Mouse (Mus musculus) lung, adult 2 months (tissue): ENCODE results near the gene Gm49393. TPM values are rescaled to one million over a fixed set of nuclear protein-coding genes. Genes with fewer than 3 reads are reported as not detected.
"Not testable (repeated sequence)": the region's sequence is repeated elsewhere in the genome, so short reads cannot be mapped to it uniquely, and the experiment has no call there.

Source experiments
- DNase-seq: peaks from one replicate; pipeline ENCODE4 v3.0.0; 2022
- H3K4me1 ChIP-seq: fragments of 200-500 bp; 2 replicates; pipeline ENCODE4 v1.6.1; 2011; ENCODE audit warnings: low read length; ENCODE audit not compliant: control insufficient read depth, insufficient read depth
- H3K4me3 ChIP-seq: fragments of 200-500 bp; replicated peaks from 2 replicates; pipeline ENCODE3; 2011; ENCODE audit warnings: low read depth, mild to moderate bottlenecking, control low read depth, low read length; ENCODE audit errors: extremely low read depth
- CTCF ChIP-seq: fragments of 200-500 bp; IDR thresholded peaks from 2 replicates; pipeline ENCODE4 v1.5.1; 2011; ENCODE audit warnings: mild to moderate bottlenecking, low read length, control low read depth; ENCODE audit not compliant: insufficient read depth
- POLR2A ChIP-seq: fragments of 200-500 bp; IDR thresholded peaks from 2 replicates; pipeline ENCODE4 v1.6.1; 2011; ENCODE audit warnings: low read depth, mild to moderate bottlenecking, control low read depth, low read length, borderline replicate concordance; ENCODE audit errors: extremely low read depth
- WGBS: fragments of 180-500 bp; shearing (Covaris S2); methylation state at CpG from one replicate; pipeline ENCODE4 v1.1.7; 2018; 5-methylcytosine and 5-hydroxymethylcytosine counted together
- polyA plus RNA-seq: library from polyadenylated mRNA; depleted of rRNA; stranded (reverse); fragments of >200 nt; gene quantifications from 2 replicates; pipeline ENCODE4 v1.2.3, GENCODE M21; 2012; rRNA removed

Gene Gm49393
- not detected in 2 replicates for polyA plus RNA-seq

- DNase-seq, H3K4me1 ChIP-seq: not testable (repeated sequence)
- 49% methylated on average over 2 of the region's 2 CpGs for WGBS
- peak within 1 kb of the TSS; percentile 67 for H3K4me3 ChIP-seq
These were observed at the start of gene Gm49393 for GRCm38 (mm10) chr13:60935490-60935889. Gm49393 (minus strand) TSS chr13:60935590.

GRCm38 (mm10) chr13:60972319-60972718 is 36.9 kb upstream of the Gm49393 start:
- 71% methylated on average over 4 of the region's 4 CpGs for WGBS
- not testable (repeated sequence) for H3K4me3 ChIP-seq, H3K4me1 ChIP-seq, DNase-seq

- WGBS, result 21% methylated on average over 5 of the region's 5 CpGs
- H3K4me3 ChIP-seq, H3K4me1 ChIP-seq: not testable (repeated sequence)
- peak; percentile 5 for DNase-seq
These were observed 28.6 kb upstream of the Gm49393 start for GRCm38 (mm10) chr13:60963985-60964384.

GRCm38 (mm10) chr13:60961706-60962105 is 26.3 kb upstream of the Gm49393 start:
- Histone ChIP-seq H3K4me1 (no peaks in the 10 kb centered on the region), H3K4me3 (no peak overlapping the region)
- TF ChIP-seq CTCF (no peak), POLR2A (no peak)
- WGBS, result 64% methylated on average over 5 of the region's 5 CpGs
- DNase-seq, result no peak

- 80% methylated on average over 3 of the region's 3 CpGs for WGBS
- H3K4me3 ChIP-seq, H3K4me1 ChIP-seq, DNase-seq: not testable (repeated sequence)
These were observed 6.5 kb upstream of the Gm49393 start, which contains the start of gene Tpbpa for GRCm38 (mm10) chr13:60941884-60942283. Tpbpa (minus strand) TSS chr13:60941984.

- TF ChIP-seq POLR2A (peak; percentile 67; the same call in 1 of the 2 replicates), CTCF (no peak)
- peak within 1 kb of the TSS; percentile 67 for H3K4me3 ChIP-seq
- no peaks in the 10 kb centered on the region; the same call in 1 of the 2 replicates for H3K4me1 ChIP-seq
- WGBS, result 23% methylated on average over 5 of the region's 5 CpGs
- peak; percentile 19 for DNase-seq
These were observed 1.1 kb upstream of the Gm49393 start, which contains the start of the genes Gm49391 and Ctla2a for GRCm38 (mm10) chr13:60936500-60936901. Gm49391 (minus strand) TSS chr13:60936571. Ctla2a (minus strand) TSS chr13:60936625.

GRCm38 (mm10) chr13:60904780-60905179 is 30.6 kb downstream of the Gm49393 start, which contains the start of gene Tpbpb:
Tpbpb (minus strand) TSS chr13:60904880.
- 85% methylated on average over 2 of the region's 2 CpGs for WGBS
- not testable (repeated sequence) for H3K4me3 ChIP-seq, DNase-seq, H3K4me1 ChIP-seq

- no peak within 1 kb of the TSS for H3K4me3 ChIP-seq
- WGBS, result 23% methylated on average over 3 of the region's 3 CpGs
- peaks cover 3% of the 10 kb centered on the region for H3K4me1 ChIP-seq
- TF ChIP-seq CTCF, result no peak
- peak; percentile 58; the same call in 1 of the 2 replicates for TF ChIP-seq POLR2A
- peak; percentile 33 for DNase-seq
These were observed 38.1 kb downstream of the Gm49393 start, which contains the start of gene Ctla2b for GRCm38 (mm10) chr13:60897328-60897727. Ctla2b (minus strand) TSS chr13:60897447.

- 81% methylated on average over 8 of the region's 8 CpGs for WGBS
- not testable (repeated sequence) for H3K4me1 ChIP-seq, DNase-seq, H3K4me3 ChIP-seq
These were observed 38.6 kb downstream of the Gm49393 start, which contains the start of gene Gm49392 for GRCm38 (mm10) chr13:60896794-60897193. Gm49392 (minus strand) TSS chr13:60896894.

- Histone ChIP-seq H3K4me1 (peaks cover 3% of the 10 kb centered on the region), H3K4me3 (no peak overlapping the region)
- TF ChIP-seq POLR2A (no peak), CTCF (no peak)
- no peak for DNase-seq
These were observed 39.8 kb downstream of the Gm49393 start for GRCm38 (mm10) chr13:60895406-60896160.

- DNase-seq, result no peak
- no peak overlapping the region for H3K4me3 ChIP-seq
- TF ChIP-seq CTCF (no peak), POLR2A (no peak)
- H3K4me1 ChIP-seq, result no peaks in the 10 kb centered on the region
- 79% methylated on average over 1 of the region's 1 CpGs for whole genome bisulfite sequencing
These were observed 43.1 kb downstream of the Gm49393 start for GRCm38 (mm10) chr13:60892301-60892700.
